In the genomic region with DNA sequence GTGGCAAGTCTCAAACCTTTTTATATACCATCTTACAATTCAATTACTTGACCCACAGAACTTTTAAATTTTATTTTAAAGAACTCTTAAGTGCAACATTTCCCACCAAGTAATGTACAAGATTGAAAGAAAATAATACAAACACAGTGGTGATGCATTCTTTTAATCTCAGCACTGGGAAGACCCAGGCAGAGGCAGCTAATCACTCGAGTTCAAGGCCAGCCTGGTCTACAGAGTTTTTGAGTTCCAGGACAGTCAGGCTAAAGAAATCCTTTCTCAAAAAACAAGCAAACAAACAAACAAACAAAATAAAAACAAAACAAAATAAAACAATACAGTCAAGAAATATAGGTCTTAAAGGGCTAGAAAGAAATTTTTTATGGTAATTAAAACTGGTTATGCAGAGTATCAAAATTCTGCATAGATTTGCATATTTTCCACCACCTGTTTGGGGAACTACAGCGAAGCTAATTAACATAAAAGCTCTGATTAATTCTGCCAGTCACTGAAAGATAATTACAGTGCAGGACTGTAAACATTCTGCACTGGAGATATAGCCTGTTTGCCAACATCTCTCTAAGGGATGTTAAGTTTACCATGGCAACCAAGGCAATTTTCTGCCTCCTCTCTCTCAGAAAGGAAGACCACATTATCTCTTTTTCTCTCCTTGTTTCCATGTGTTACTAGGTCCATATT, we compare ENCODE assay signal across 20 mouse cellular contexts.
DNase-seq lines count a peak whose midpoint lies in the region; ATAC-seq lines count a peak whose summit lies in the region.
"Had no signal": no experiment of that assay in that cellular context is flagged by ENCODE, and none has a peak within 500 bp of the region (broad histone marks: within the 10 kb centered on the region; RNA-seq: fewer than 3 reads in every experiment).

No protein-coding gene starts in this region.

- peak; percentile 86 for ATAC-seq in midbrain, embryonic 13.5 days
- peak; percentile 93 for ATAC-seq in forebrain, embryonic 15.5 days (replicated peaks)
- ATAC-seq in midbrain, embryonic 14.5 days (ENCODE audit: low FRiP score, low TSS enrichment): peak; percentile 73; the same call in 1 of the 2 replicates
- ATAC-seq: lung, postnatal 0 days had no signal

- peaks cover 14% of the 10 kb centered on the region for H3K4me1 ChIP-seq in midbrain, embryonic 13.5 days (replicated peaks)
- no peaks in the 10 kb centered on the region; the same call in 1 of the 2 replicates for H3K4me1 ChIP-seq in midbrain, embryonic 10.5 days
- H3K4me1 ChIP-seq in forebrain, embryonic 15.5 days: peaks cover 18% of the 10 kb centered on the region
- H3K4me1 ChIP-seq in midbrain, embryonic 14.5 days (ENCODE audit: control insufficient read depth, insufficient read depth, low read length): peaks cover 7% of the 10 kb centered on the region
- H3K4me1 ChIP-seq: heart, embryonic 12.5 days; limb, embryonic 10.5 days; liver, embryonic 13.5 days had no signal

- H3K9me3 ChIP-seq in midbrain, embryonic 13.5 days: no peaks in the 10 kb centered on the region
- H3K9me3 ChIP-seq in midbrain, embryonic 10.5 days (replicated peaks): no peaks in the 10 kb centered on the region
- no peaks in the 10 kb centered on the region for H3K9me3 ChIP-seq in forebrain, embryonic 15.5 days
- no peaks in the 10 kb centered on the region for H3K9me3 ChIP-seq in midbrain, embryonic 14.5 days (ENCODE audit: control insufficient read depth, low read length)
- H3K9me3 ChIP-seq: G1E; heart, embryonic 12.5 days; limb, embryonic 10.5 days; liver, embryonic 13.5 days had no signal

- 54% methylated on average over 2 of the region's 2 CpGs for WGBS in midbrain, embryonic 13.5 days
- WGBS in midbrain, embryonic 10.5 days: 82% methylated on average over 2 of the region's 2 CpGs
- 19% methylated on average over 2 of the region's 2 CpGs for WGBS in forebrain, embryonic 15.5 days
- 45% methylated on average over 2 of the region's 2 CpGs for WGBS in midbrain, embryonic 14.5 days

- H3K4me3 ChIP-seq in midbrain, embryonic 13.5 days (replicated peaks): no peak overlapping the region
- no peak overlapping the region for H3K4me3 ChIP-seq in midbrain, embryonic 10.5 days
- H3K4me3 ChIP-seq in forebrain, embryonic 15.5 days: no peak overlapping the region
- no peak overlapping the region for H3K4me3 ChIP-seq in midbrain, embryonic 14.5 days (replicated peaks; ENCODE audit: low read depth, low read length)
- H3K4me3 ChIP-seq: heart, embryonic 12.5 days; limb, embryonic 10.5 days; liver, embryonic 13.5 days had no signal

- no peak overlapping the region for H3K9ac ChIP-seq in midbrain, embryonic 13.5 days (replicated peaks)
- H3K9ac ChIP-seq in forebrain, embryonic 15.5 days (replicated peaks): no peak overlapping the region
- no peak overlapping the region for H3K9ac ChIP-seq in midbrain, embryonic 14.5 days (replicated peaks; ENCODE audit: low read length)
- H3K9ac ChIP-seq: heart, embryonic 12.5 days; liver, embryonic 13.5 days had no signal

- no peak overlapping the region for H3K4me2 ChIP-seq in midbrain, embryonic 13.5 days (replicated peaks)
- H3K4me2 ChIP-seq in forebrain, embryonic 15.5 days (replicated peaks): 0 out of 2 replicates have a peak overlapping the region, but pooled peaks have one; percentile 3
- H3K4me2 ChIP-seq in midbrain, embryonic 14.5 days (ENCODE audit: low read length): no peak overlapping the region
- H3K4me2 ChIP-seq: heart, embryonic 12.5 days; liver, embryonic 13.5 days had no signal

- peaks cover 29% of the 10 kb centered on the region for H3K36me3 ChIP-seq in midbrain, embryonic 13.5 days
- peaks cover 45% of the 10 kb centered on the region for H3K36me3 ChIP-seq in midbrain, embryonic 10.5 days
- peaks cover 12% of the 10 kb centered on the region for H3K36me3 ChIP-seq in forebrain, embryonic 15.5 days
- peaks cover 23% of the 10 kb centered on the region for H3K36me3 ChIP-seq in midbrain, embryonic 14.5 days (ENCODE audit: control insufficient read depth, insufficient read depth, low read length)

- H3K27ac ChIP-seq in midbrain, embryonic 13.5 days: peak overlapping the region; percentile 76
- no peak overlapping the region for H3K27ac ChIP-seq in midbrain, embryonic 10.5 days (replicated peaks)
- peak overlapping the region; percentile 51 for H3K27ac ChIP-seq in forebrain, embryonic 15.5 days (replicated peaks)
- H3K27ac ChIP-seq in midbrain, embryonic 14.5 days (replicated peaks; ENCODE audit: low read depth, low read length): peak overlapping the region; percentile 34
- H3K27ac ChIP-seq: limb, embryonic 10.5 days; liver, embryonic 13.5 days; stomach, postnatal 0 days had no signal

- DNase-seq in midbrain, embryonic 10.5 days (ENCODE audit: low spot score): no peak
- DNase-seq in midbrain, embryonic 14.5 days: peak; percentile 69
- no peak for DNase-seq in lung, postnatal 4 days
- DNase-seq in kidney, postnatal 36 days: no peak
- no peak for DNase-seq in cerebellum, postnatal 25 days
- DNase-seq: adrenal gland, adult 8-10 months; cerebellum, adult 9-10 months; gastrocnemius, postnatal 25 days; heart, postnatal 36 days; kidney, adult 2 months; layer of hippocampus, postnatal 36 days; liver, embryonic 13.5 days; thymus, postnatal 36 days had no signal

- no peaks in the 10 kb centered on the region for H3K27me3 ChIP-seq in midbrain, embryonic 13.5 days
- no peaks in the 10 kb centered on the region for H3K27me3 ChIP-seq in midbrain, embryonic 10.5 days (ENCODE audit: low read depth, poor library complexity, severe bottlenecking)
- H3K27me3 ChIP-seq in forebrain, embryonic 15.5 days: no peaks in the 10 kb centered on the region
- no peaks in the 10 kb centered on the region for H3K27me3 ChIP-seq in midbrain, embryonic 14.5 days (ENCODE audit: control insufficient read depth, insufficient read depth, low read length)
- H3K27me3 ChIP-seq: heart, embryonic 12.5 days; liver, embryonic 13.5 days had no signal
